9 mouse cellular contexts compared by ENCODE assay signal in genomic region chr19:21747356-21747755, GRCm38 (mm10). TPM values are rescaled to one million over a fixed set of nuclear protein-coding genes. Genes with fewer than 3 reads are reported as not detected.
A peak's percentile ranks its signal among the peaks of the same experiment; 100 is the strongest.
DNase-seq lines count a peak whose midpoint lies in the region; ATAC-seq and TF ChIP-seq lines count a peak whose summit lies in the region.
"Had no signal": no experiment of that assay in that cellular context is flagged by ENCODE, and none has a peak within 500 bp of the region (broad histone marks: within the 10 kb centered on the region; RNA-seq: fewer than 3 reads in every experiment).

No protein-coding gene starts in this region.

- WGBS in intestine, postnatal 0 days: 20% methylated on average over 4 of the region's 4 CpGs
- WGBS in intestine, embryonic 15.5 days: 19% methylated on average over 4 of the region's 4 CpGs
- WGBS in embryonic facial prominence, embryonic 11.5 days: 17% methylated on average over 4 of the region's 4 CpGs
- 16% methylated on average over 4 of the region's 4 CpGs for WGBS in heart, postnatal 0 days

- H3K9me3 ChIP-seq in intestine, postnatal 0 days (ENCODE audit: control insufficient read depth): no peaks in the 10 kb centered on the region
- no peaks in the 10 kb centered on the region for H3K9me3 ChIP-seq in intestine, embryonic 15.5 days
- no peaks in the 10 kb centered on the region for H3K9me3 ChIP-seq in embryonic facial prominence, embryonic 11.5 days (replicated peaks; ENCODE audit: control insufficient read depth, low read length)
- H3K9me3 ChIP-seq in heart, postnatal 0 days (replicated peaks; ENCODE audit: control insufficient read depth, low read length): no peaks in the 10 kb centered on the region
- H3K9me3 ChIP-seq: megakaryocyte, embryonic 14.5 days had no signal

- no peaks in the 10 kb centered on the region for H3K27me3 ChIP-seq in intestine, postnatal 0 days (replicated peaks; ENCODE audit: control insufficient read depth, insufficient read depth, low read length)
- H3K27me3 ChIP-seq in intestine, embryonic 15.5 days (replicated peaks): no peaks in the 10 kb centered on the region
- no peaks in the 10 kb centered on the region for H3K27me3 ChIP-seq in embryonic facial prominence, embryonic 11.5 days (ENCODE audit: control insufficient read depth, insufficient read depth, low read length)
- H3K27me3 ChIP-seq in heart, postnatal 0 days (ENCODE audit: control insufficient read depth, insufficient read depth, low read length): no peaks in the 10 kb centered on the region
- H3K27me3 ChIP-seq: megakaryocyte, embryonic 14.5 days had no signal

- DNase-seq in adrenal gland, postnatal 25 days: peak; percentile 69
- DNase-seq in embryonic facial prominence, embryonic 11.5 days (ENCODE audit: low spot score): peak; percentile 72
- DNase-seq in heart, postnatal 0 days (ENCODE audit: low spot score): peak; percentile 78
- DNase-seq in layer of hippocampus, postnatal 25 days (ENCODE audit: extremely low spot score in 1 of 2, low spot score in 1 of 2): peak; percentile 41 to 70
- peak; percentile 76 for DNase-seq in mesoderm, embryonic 11.5 days (ENCODE audit: low read depth, low spot score)
- DNase-seq in spleen, postnatal 4 days (ENCODE audit: low spot score in 2 of 2): peak; percentile 51 to 80

- no peak overlapping the region for H3K4me2 ChIP-seq in intestine, postnatal 0 days (replicated peaks; ENCODE audit: low read depth)
- no peak overlapping the region for H3K4me2 ChIP-seq in intestine, embryonic 15.5 days (replicated peaks)
- H3K4me2 ChIP-seq in embryonic facial prominence, embryonic 11.5 days (ENCODE audit: low read depth, low read length): no peak overlapping the region
- no peak overlapping the region for H3K4me2 ChIP-seq in heart, postnatal 0 days (ENCODE audit: low read depth, low read length)

- TF ChIP-seq EP300 in heart, postnatal 0 days (IDR thresholded peaks at IDR 0.05; ENCODE audit: low read depth): no peak

- no peaks in the 10 kb centered on the region for H3K4me1 ChIP-seq in intestine, postnatal 0 days (replicated peaks; ENCODE audit: control insufficient read depth, insufficient read depth, low read length)
- H3K4me1 ChIP-seq in intestine, embryonic 15.5 days (replicated peaks): no peaks in the 10 kb centered on the region
- no peaks in the 10 kb centered on the region for H3K4me1 ChIP-seq in embryonic facial prominence, embryonic 11.5 days (ENCODE audit: control insufficient read depth, insufficient read depth, low read length)
- no peaks in the 10 kb centered on the region for H3K4me1 ChIP-seq in heart, postnatal 0 days (ENCODE audit: control insufficient read depth, insufficient read depth)

- no peak overlapping the region for H3K9ac ChIP-seq in intestine, postnatal 0 days (ENCODE audit: low read depth, low read length)
- H3K9ac ChIP-seq in intestine, embryonic 15.5 days: no peak overlapping the region
- no peak overlapping the region for H3K9ac ChIP-seq in embryonic facial prominence, embryonic 11.5 days (replicated peaks; ENCODE audit: low read length)
- H3K9ac ChIP-seq in heart, postnatal 0 days (replicated peaks; ENCODE audit: low read depth, low read length): no peak overlapping the region

- H3K4me3 ChIP-seq in intestine, postnatal 0 days (ENCODE audit: low read depth, low read length): no peak overlapping the region
- no peak overlapping the region for H3K4me3 ChIP-seq in intestine, embryonic 15.5 days (replicated peaks)
- H3K4me3 ChIP-seq in embryonic facial prominence, embryonic 11.5 days (ENCODE audit: low read depth, low read length): no peak overlapping the region
- H3K4me3 ChIP-seq in heart, postnatal 0 days (ENCODE audit: low read depth, low read length): no peak overlapping the region
- H3K4me3 ChIP-seq: megakaryocyte, embryonic 14.5 days had no signal

- TF ChIP-seq CTCF in intestine, postnatal 0 days (IDR thresholded peaks at IDR 0.05; ENCODE audit: low read depth): peak; percentile 99
- peak; percentile 97 for TF ChIP-seq CTCF in heart, postnatal 0 days (IDR thresholded peaks at IDR 0.05; ENCODE audit: low read depth)

- H3K27ac ChIP-seq in intestine, postnatal 0 days (ENCODE audit: low read depth, low read length): no peak overlapping the region
- no peak overlapping the region for H3K27ac ChIP-seq in intestine, embryonic 15.5 days
- no peak overlapping the region for H3K27ac ChIP-seq in embryonic facial prominence, embryonic 11.5 days (replicated peaks; ENCODE audit: low read depth, low read length)
- H3K27ac ChIP-seq in heart, postnatal 0 days (ENCODE audit: low read depth): no peak overlapping the region

- no peaks in the 10 kb centered on the region for H3K36me3 ChIP-seq in intestine, postnatal 0 days (ENCODE audit: control insufficient read depth, insufficient read depth)
- no peaks in the 10 kb centered on the region for H3K36me3 ChIP-seq in intestine, embryonic 15.5 days
- no peaks in the 10 kb centered on the region for H3K36me3 ChIP-seq in embryonic facial prominence, embryonic 11.5 days (replicated peaks; ENCODE audit: control insufficient read depth, insufficient read depth, low read depth, low read length)
- no peaks in the 10 kb centered on the region for H3K36me3 ChIP-seq in heart, postnatal 0 days (replicated peaks; ENCODE audit: control insufficient read depth, insufficient read depth, low read length)

- ATAC-seq in intestine, postnatal 0 days: no peak
- no peak for ATAC-seq in intestine, embryonic 15.5 days
- ATAC-seq in embryonic facial prominence, embryonic 11.5 days (replicated peaks; ENCODE audit: insufficient number of reproducible peaks, low FRiP score, low TSS enrichment, low read depth): no peak
- no peak for ATAC-seq in heart, postnatal 0 days (ENCODE audit: insufficient read depth, low read depth)

RNA-seq across cellular contexts. Expression of gene Cemip2, which starts 30.8 kb away (rescaled TPM):
- 3.3 and 4.1 TPM in 2 replicates for polyA plus RNA-seq in intestine, postnatal 0 days (2015; fragmentation: Nextera tagmentation; extraction: Ambion mirVana)
- polyA plus RNA-seq in intestine, embryonic 15.5 days (2015; fragmentation: Nextera tagmentation; extraction: Ambion mirVana): 11.1 and 12.0 TPM in 2 replicates
- total RNA-seq in adrenal gland, postnatal 25 days (2021): 23.8 and 25.8 TPM in 2 replicates
- polyA plus RNA-seq in embryonic facial prominence, embryonic 11.5 days (2014; fragmentation: Nextera tagmentation; extraction: Ambion mirVana): 51.6 and 52.2 TPM in 2 replicates
- 55.8 and 58.8 TPM in 2 replicates for total RNA-seq in heart, postnatal 0 days (2014; rRNA removed; ENCODE audit: low replicate concordance)
- polyA plus RNA-seq in heart, postnatal 0 days (2015; fragmentation: Nextera tagmentation; extraction: Ambion mirVana): 19.1 and 20.2 TPM in 2 replicates
- total RNA-seq in layer of hippocampus, postnatal 25 days (2021): 10 to 100 TPM; 12.6 to 15.3 TPM
